Mouse (Mus musculus): Measurements from ENCODE around the gene D10Wsu102e. TPM values are rescaled to one million over a fixed set of nuclear protein-coding genes. Genes with fewer than 3 reads are reported as not detected.
"Not testable (repeated sequence)": the region's sequence is repeated elsewhere in the genome, so short reads cannot be mapped to it uniquely, and the experiment has no call there.

Gene D10Wsu102e
- polyA plus RNA-seq, 1 experiment from 2014 or later: 0.39 TPM

- not testable (repeated sequence) for H3K9me3 ChIP-seq (replicated peaks; ENCODE audit: control insufficient read depth, low read length); H3K27ac ChIP-seq (ENCODE audit: low read length); ATAC-seq (replicated peaks; ENCODE audit: extremely low read depth, insufficient read depth, low FRiP score); H3K9ac ChIP-seq (ENCODE audit: low read length); H3K27me3 ChIP-seq (ENCODE audit: control insufficient read depth, insufficient read depth, low read length); H3K4me3 ChIP-seq (ENCODE audit: low read length); H3K4me2 ChIP-seq (ENCODE audit: low read depth, low read length); H3K4me1 ChIP-seq (ENCODE audit: control insufficient read depth, insufficient read depth, low read length)
- peaks cover 16% of the 10 kb centered on the region for H3K36me3 ChIP-seq (ENCODE audit: control insufficient read depth, insufficient read depth)
These were observed 164.2 kb downstream of the D10Wsu102e start for GRCm38 (mm10) chr10:83524238-83524637.

- 85% methylated on average over 6 of the region's 6 CpGs for WGBS
- no peak overlapping the region for H3K4me3 ChIP-seq (ENCODE audit: low read length)
- H3K9ac ChIP-seq (ENCODE audit: low read length): no peak overlapping the region
- no peak overlapping the region for H3K4me2 ChIP-seq (ENCODE audit: low read depth, low read length)
- H3K36me3 ChIP-seq (ENCODE audit: control insufficient read depth, insufficient read depth): peaks cover 5% of the 10 kb centered on the region; the same call in 1 of the 2 replicates
- H3K27me3 ChIP-seq (ENCODE audit: control insufficient read depth, insufficient read depth, low read length): no peaks in the 10 kb centered on the region
- no peak overlapping the region for H3K27ac ChIP-seq (ENCODE audit: low read length)
- peaks cover 7% of the 10 kb centered on the region for H3K4me1 ChIP-seq (ENCODE audit: control insufficient read depth, insufficient read depth, low read length)
- H3K9me3 ChIP-seq (replicated peaks; ENCODE audit: control insufficient read depth, low read length): no peaks in the 10 kb centered on the region
- ATAC-seq (replicated peaks; ENCODE audit: extremely low read depth, insufficient read depth, low FRiP score): no peak
These were observed 170.5 kb downstream of the D10Wsu102e start for GRCm38 (mm10) chr10:83530384-83530967.

- Histone ChIP-seq H3K4me2 (ENCODE audit: low read depth, low read length) (peak overlapping the region; percentile 93), H3K4me3 (ENCODE audit: low read length) (peak overlapping the region; percentile 64), H3K9me3 (replicated peaks; ENCODE audit: control insufficient read depth, low read length) (no peaks in the 10 kb centered on the region), H3K9ac (ENCODE audit: low read length) (peak overlapping the region; percentile 67), H3K27me3 (ENCODE audit: control insufficient read depth, insufficient read depth, low read length) (no peaks in the 10 kb centered on the region), H3K4me1 (ENCODE audit: control insufficient read depth, insufficient read depth, low read length) (peaks cover 7% of the 10 kb centered on the region), H3K36me3 (ENCODE audit: control insufficient read depth, insufficient read depth) (no peaks in the 10 kb centered on the region), H3K27ac (ENCODE audit: low read length) (peak overlapping the region; percentile 71)
- peak; percentile 66 for ATAC-seq (replicated peaks; ENCODE audit: extremely low read depth, insufficient read depth, low FRiP score)
- 1% methylated on average over 27 of the region's 27 CpGs for WGBS
These were observed 173.4 kb downstream of the D10Wsu102e start for GRCm38 (mm10) chr10:83533258-83533909.

GRCm38 (mm10) chr10:83533910-83534283, 173.9 kb downstream of the D10Wsu102e start, which contains the start of gene Aldh1l2:
Gene Aldh1l2, minus strand, starts transcription at chr10:83534140.
- Histone ChIP-seq H3K27ac (ENCODE audit: low read length) (peak within 1 kb of the TSS; percentile 71), H3K4me1 (ENCODE audit: control insufficient read depth, insufficient read depth, low read length) (peaks cover 7% of the 10 kb centered on the region), H3K27me3 (ENCODE audit: control insufficient read depth, insufficient read depth, low read length) (no peaks in the 10 kb centered on the region), H3K4me2 (ENCODE audit: low read depth, low read length) (peak within 1 kb of the TSS; percentile 93), H3K36me3 (ENCODE audit: control insufficient read depth, insufficient read depth) (no peaks in the 10 kb centered on the region), H3K9me3 (replicated peaks; ENCODE audit: control insufficient read depth, low read length) (no peaks in the 10 kb centered on the region), H3K9ac (ENCODE audit: low read length) (peak within 1 kb of the TSS; percentile 67), H3K4me3 (ENCODE audit: low read length) (peak within 1 kb of the TSS; percentile 64)
- ATAC-seq (replicated peaks; ENCODE audit: extremely low read depth, insufficient read depth, low FRiP score): peak; percentile 94
- WGBS: under 1% methylated on average over 21 of the region's 21 CpGs

- H3K4me1 ChIP-seq (ENCODE audit: control insufficient read depth, insufficient read depth, low read length): peaks cover 10% of the 10 kb centered on the region
- H3K9me3 ChIP-seq (replicated peaks; ENCODE audit: control insufficient read depth, low read length): 0 out of 2 replicates have a peak, but pooled peaks cover 2% of the 10 kb centered on the region
- no peak overlapping the region for H3K4me2 ChIP-seq (ENCODE audit: low read depth, low read length)
- H3K27me3 ChIP-seq (ENCODE audit: control insufficient read depth, insufficient read depth, low read length): no peaks in the 10 kb centered on the region
- no peak overlapping the region for H3K9ac ChIP-seq (ENCODE audit: low read length)
- WGBS: 7% methylated on average over 1 of the region's 1 CpGs
- H3K4me3 ChIP-seq (ENCODE audit: low read length): no peak overlapping the region
- no peak for ATAC-seq (replicated peaks; ENCODE audit: extremely low read depth, insufficient read depth, low FRiP score)
- H3K36me3 ChIP-seq (ENCODE audit: control insufficient read depth, insufficient read depth): no peaks in the 10 kb centered on the region
- H3K27ac ChIP-seq (ENCODE audit: low read length): no peak overlapping the region
These were observed 176.4 kb downstream of the D10Wsu102e start for GRCm38 (mm10) chr10:83536436-83536835.

Other genes with a start within 250 kb of the D10Wsu102e start
- 0.71 and 0.84 TPM in 2 replicates for gene Slc41a2, start 22.3 kb upstream of the D10Wsu102e start, polyA plus RNA-seq (2015; fragmentation: Nextera tagmentation; extraction: Ambion mirVana)
- gene Aldh1l2, start 173.9 kb downstream of the D10Wsu102e start, polyA plus RNA-seq (2015; fragmentation: Nextera tagmentation; extraction: Ambion mirVana): 11.0 and 11.3 TPM in 2 replicates
- 25.1 and 25.2 TPM in 2 replicates for gene Washc4, start 183.5 kb downstream of the D10Wsu102e start, polyA plus RNA-seq (2015; fragmentation: Nextera tagmentation; extraction: Ambion mirVana)